Mouse (Mus musculus): ENCODE data around the gene Myadml2.

DNA sequence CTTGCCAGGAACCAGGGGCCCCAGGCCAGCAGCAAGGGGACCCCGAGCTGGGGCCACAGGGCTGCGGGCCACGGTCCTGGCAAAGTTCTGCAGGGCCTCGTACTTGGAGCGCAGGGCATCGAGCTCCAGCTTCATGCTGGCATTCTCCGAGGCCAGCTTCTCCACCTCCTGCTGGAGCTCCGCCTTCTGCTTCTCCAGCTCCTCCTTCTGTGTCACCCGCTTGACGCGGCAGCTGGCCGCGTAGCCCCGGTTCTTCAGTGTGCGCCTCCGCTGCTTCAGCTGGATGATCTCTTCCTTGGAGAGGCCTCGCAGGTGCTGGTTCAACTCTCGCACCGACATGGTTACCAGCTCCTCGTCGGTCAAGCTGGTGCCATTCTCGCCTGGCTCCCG is 18.6 kb downstream of the Myadml2 start:
- TF ChIP-seq MAX (IDR thresholded peaks at IDR 0.05; ENCODE audit: low read depth) (no peak), POLR2A (IDR thresholded peaks at IDR 0.05; ENCODE audit: insufficient read length, low read depth) (no peak), TCF12 (IDR thresholded peaks at IDR 0.05; ENCODE audit: insufficient read depth, poor library complexity, severe bottlenecking) (no peak), E2F4 (IDR thresholded peaks at IDR 0.05; ENCODE audit: insufficient read depth) (no peak)
